Mouse (Mus musculus): ENCODE data around the gene Car3. TPM values are rescaled to one million over a fixed set of nuclear protein-coding genes. Genes with fewer than 3 reads are reported as not detected.

Car3 gene
- polyA plus RNA-seq, 1 experiment from 2014 or later = 1.2 TPM

GRCm38 (mm10) chr3:14878749-14879223, 15.5 kb downstream of the Car3 start:
- Histone ChIP-seq H3K9me3 (no peaks in the 10 kb centered on the region), H3K36me3 (replicated peaks) (no peaks in the 10 kb centered on the region), H3K27ac (no peak overlapping the region), H3K4me3 (no peak overlapping the region), H3K4me1 (no peaks in the 10 kb centered on the region), H3K27me3 (replicated peaks) (no peaks in the 10 kb centered on the region), H3K9ac (no peak overlapping the region), H3K4me2 (no peak overlapping the region)
- 81% methylated on average over 6 of the region's 6 CpGs for WGBS
- ATAC-seq (replicated peaks) = no peak

GRCm38 (mm10) chr3:14879293-14879692, 16.0 kb downstream of the Car3 start:
- no peak overlapping the region for H3K4me2 ChIP-seq
- H3K27me3 ChIP-seq (replicated peaks) = no peaks in the 10 kb centered on the region
- ATAC-seq (replicated peaks) = no peak
- 80% methylated on average over 3 of the region's 3 CpGs for WGBS
- no peaks in the 10 kb centered on the region for H3K9me3 ChIP-seq
- no peaks in the 10 kb centered on the region for H3K36me3 ChIP-seq (replicated peaks)
- no peak overlapping the region for H3K9ac ChIP-seq
- H3K4me1 ChIP-seq = no peaks in the 10 kb centered on the region
- H3K4me3 ChIP-seq = no peak overlapping the region
- no peak overlapping the region for H3K27ac ChIP-seq

- Histone ChIP-seq H3K4me3 (no peak overlapping the region), H3K27me3 (replicated peaks) (no peaks in the 10 kb centered on the region), H3K27ac (no peak overlapping the region), H3K9ac (no peak overlapping the region), H3K9me3 (no peaks in the 10 kb centered on the region), H3K36me3 (replicated peaks) (no peaks in the 10 kb centered on the region), H3K4me1 (no peaks in the 10 kb centered on the region), H3K4me2 (no peak overlapping the region)
- no peak for ATAC-seq (replicated peaks)
- WGBS = 79% methylated on average over 2 of the region's 2 CpGs
Observed at GRCm38 (mm10) chr3:14880277-14880676, 17.0 kb downstream of the Car3 start.

DNA sequence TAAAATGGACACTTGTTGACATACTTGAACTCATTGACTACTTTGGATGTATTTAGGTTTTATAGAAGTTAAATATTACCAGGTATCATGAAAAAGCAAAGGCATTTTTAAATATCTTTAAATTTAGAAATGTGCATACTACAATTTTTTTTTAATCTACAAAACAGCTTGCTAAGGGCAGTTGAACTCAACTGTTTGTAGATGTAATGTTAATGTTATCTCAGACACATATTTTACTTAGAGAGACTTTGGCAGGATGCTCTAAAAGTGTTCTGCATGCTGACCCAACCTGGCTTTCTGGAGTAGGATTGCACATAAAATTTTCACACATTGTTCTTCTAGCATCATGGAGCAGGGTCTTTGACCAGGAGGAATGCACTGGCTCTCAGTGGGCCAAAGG, 18.7 kb downstream of the Car3 start:
- Histone ChIP-seq H3K9ac (no peak overlapping the region), H3K9me3 (no peaks in the 10 kb centered on the region), H3K36me3 (replicated peaks) (no peaks in the 10 kb centered on the region), H3K4me1 (peaks cover 3% of the 10 kb centered on the region), H3K27me3 (replicated peaks) (no peaks in the 10 kb centered on the region), H3K4me3 (no peak overlapping the region), H3K27ac (no peak overlapping the region), H3K4me2 (no peak overlapping the region)
- no peak for ATAC-seq (replicated peaks)

DNA sequence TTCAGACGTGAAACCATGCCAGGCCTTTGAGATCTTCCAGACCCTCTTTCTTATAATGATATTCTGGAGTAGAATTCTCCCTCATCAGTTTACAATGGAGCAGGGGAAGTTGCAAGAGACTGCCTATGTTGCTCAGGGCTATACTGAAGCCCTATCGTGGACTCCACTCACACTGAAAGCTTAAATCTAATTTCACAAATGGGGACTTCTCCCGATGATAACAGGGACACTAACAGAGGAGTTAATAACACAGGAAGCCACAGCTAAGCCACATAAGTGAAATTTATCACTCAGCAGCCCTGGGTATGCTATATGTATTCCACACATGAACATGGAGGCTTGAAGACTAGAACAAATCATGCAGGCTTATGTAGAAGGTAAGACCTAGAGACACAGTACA, 19.4 kb downstream of the Car3 start:
- Histone ChIP-seq H3K4me1 (peaks cover 7% of the 10 kb centered on the region), H3K9ac (no peak overlapping the region), H3K27me3 (replicated peaks) (peaks cover 2% of the 10 kb centered on the region; the same call in 1 of the 2 replicates), H3K36me3 (replicated peaks) (no peaks in the 10 kb centered on the region), H3K27ac (no peak overlapping the region), H3K4me2 (no peak overlapping the region), H3K9me3 (no peaks in the 10 kb centered on the region), H3K4me3 (no peak overlapping the region)
- ATAC-seq (replicated peaks) = no peak
- 80% methylated on average over 3 of the region's 3 CpGs for WGBS

- Histone ChIP-seq H3K27me3 (replicated peaks) (peaks cover 5% of the 10 kb centered on the region; the same call in 1 of the 2 replicates), H3K9me3 (no peaks in the 10 kb centered on the region), H3K4me2 (no peak overlapping the region), H3K4me1 (peaks cover 7% of the 10 kb centered on the region), H3K9ac (no peak overlapping the region), H3K27ac (no peak overlapping the region), H3K4me3 (no peak overlapping the region), H3K36me3 (replicated peaks) (no peaks in the 10 kb centered on the region)
- ATAC-seq (replicated peaks) = no peak
Observed at GRCm38 (mm10) chr3:14884826-14885225, 21.5 kb downstream of the Car3 start.

- ATAC-seq (replicated peaks) = peak; percentile 93
- Histone ChIP-seq H3K36me3 (replicated peaks) (no peaks in the 10 kb centered on the region), H3K27me3 (replicated peaks) (peaks cover 5% of the 10 kb centered on the region; the same call in 1 of the 2 replicates), H3K4me2 (peak within 1 kb of the TSS; percentile 82), H3K9me3 (no peaks in the 10 kb centered on the region), H3K27ac (peak within 1 kb of the TSS; percentile 36), H3K9ac (peak within 1 kb of the TSS; percentile 49), H3K4me1 (peaks cover 7% of the 10 kb centered on the region), H3K4me3 (peak within 1 kb of the TSS; percentile 56)
- WGBS = under 1% methylated on average over 92 of the region's 95 CpGs
Observed at GRCm38 (mm10) chr3:14886102-14887098, 23.1 kb downstream of the Car3 start, which contains the start of gene Car2. TSS of gene Car2 (plus strand) at chr3:14886273.

- Histone ChIP-seq H3K4me2 (peak overlapping the region; percentile 82), H3K36me3 (replicated peaks) (no peaks in the 10 kb centered on the region), H3K4me1 (peaks cover 7% of the 10 kb centered on the region), H3K4me3 (peak overlapping the region; percentile 56), H3K27ac (no peak overlapping the region), H3K9me3 (no peaks in the 10 kb centered on the region), H3K27me3 (replicated peaks) (peaks cover 5% of the 10 kb centered on the region; the same call in 1 of the 2 replicates), H3K9ac (no peak overlapping the region; the same call in 1 of the 2 replicates)
- ATAC-seq (replicated peaks) = 0 out of 2 replicates have a peak, but pooled peaks have one; percentile 7
- 41% methylated on average over 11 of the region's 11 CpGs for WGBS
Observed at GRCm38 (mm10) chr3:14887134-14887666, 23.9 kb downstream of the Car3 start.

GRCm38 (mm10) chr3:14887686-14888295, 24.5 kb downstream of the Car3 start:
- 80% methylated on average over 10 of the region's 10 CpGs for WGBS
- H3K4me1 ChIP-seq = peaks cover 7% of the 10 kb centered on the region
- ATAC-seq (replicated peaks) = no peak
- peaks cover 5% of the 10 kb centered on the region; the same call in 1 of the 2 replicates for H3K27me3 ChIP-seq (replicated peaks)
- no peak overlapping the region; the same call in 1 of the 2 replicates for H3K4me2 ChIP-seq
- H3K9ac ChIP-seq = no peak overlapping the region
- H3K36me3 ChIP-seq (replicated peaks) = no peaks in the 10 kb centered on the region
- no peak overlapping the region for H3K4me3 ChIP-seq
- no peaks in the 10 kb centered on the region for H3K9me3 ChIP-seq
- H3K27ac ChIP-seq = no peak overlapping the region

GRCm38 (mm10) chr3:14888549-14888948, 25.2 kb downstream of the Car3 start:
- H3K9ac ChIP-seq = no peak overlapping the region
- WGBS = 51% methylated on average over 2 of the region's 2 CpGs
- H3K9me3 ChIP-seq = no peaks in the 10 kb centered on the region
- no peak overlapping the region for H3K4me2 ChIP-seq
- H3K4me3 ChIP-seq = no peak overlapping the region
- ATAC-seq (replicated peaks) = no peak
- H3K36me3 ChIP-seq (replicated peaks) = no peaks in the 10 kb centered on the region
- peaks cover 5% of the 10 kb centered on the region; the same call in 1 of the 2 replicates for H3K27me3 ChIP-seq (replicated peaks)
- peaks cover 7% of the 10 kb centered on the region for H3K4me1 ChIP-seq
- no peak overlapping the region for H3K27ac ChIP-seq

DNA sequence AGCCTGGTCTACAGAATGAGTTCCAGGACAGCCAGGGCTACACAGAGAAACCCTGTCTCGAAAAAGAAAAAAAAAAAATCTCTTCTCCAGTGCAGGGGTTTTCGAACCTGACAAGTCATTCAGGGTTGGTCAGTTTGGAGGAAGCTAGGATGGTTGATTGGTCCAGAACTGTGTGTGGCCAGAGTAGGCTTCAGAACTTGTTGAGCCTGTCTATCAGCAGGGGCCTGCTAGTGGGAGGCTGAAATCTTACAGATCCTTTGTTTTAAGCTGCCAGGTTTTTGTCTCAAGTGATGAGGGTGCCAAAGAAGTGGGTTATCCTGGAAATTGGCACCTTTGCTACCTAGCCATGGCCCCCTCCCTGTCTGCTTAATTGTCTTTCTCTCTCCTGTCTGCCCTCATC, 25.8 kb downstream of the Car3 start:
- no peak for ATAC-seq (replicated peaks)
- H3K27ac ChIP-seq = no peak overlapping the region
- H3K4me1 ChIP-seq = peaks cover 7% of the 10 kb centered on the region
- H3K27me3 ChIP-seq (replicated peaks) = peaks cover 5% of the 10 kb centered on the region; the same call in 1 of the 2 replicates
- H3K36me3 ChIP-seq (replicated peaks) = no peaks in the 10 kb centered on the region
- no peak overlapping the region for H3K9ac ChIP-seq
- WGBS = 66% methylated on average over 2 of the region's 2 CpGs
- no peak overlapping the region for H3K4me2 ChIP-seq
- H3K4me3 ChIP-seq = no peak overlapping the region
- no peaks in the 10 kb centered on the region for H3K9me3 ChIP-seq
